Mouse (Mus musculus) liver, postnatal 0 days (tissue): ENCODE data around the gene Olfr1462.

Source experiments
- CTCF ChIP-seq: sonication (generic); IDR thresholded peaks from 2 replicates; pipeline ENCODE4 v1.5.1; 2016; ENCODE audit warnings: antibody characterized with exemption, low read depth
- EP300 ChIP-seq: IDR thresholded peaks from 2 replicates; pipeline ENCODE4 v1.6.1; 2016; ENCODE audit warnings: antibody characterized with exemption, low read depth, mild to moderate bottlenecking

GRCm38 (mm10) chr19:13162700-13163099 lies 22.8 kb upstream of the Olfr1462 start, which contains the start of gene Olfr1461:
- TF ChIP-seq CTCF = no peak
- TF ChIP-seq EP300 = no peak
